Mouse (Mus musculus) adrenal gland, adult 8-10 months (tissue): Measurements from ENCODE around the gene Zfp36l1. TPM values are rescaled to one million over a fixed set of nuclear protein-coding genes. Genes with fewer than 3 reads are reported as not detected.
A peak's percentile ranks its signal among the peaks of the same experiment; 100 is the strongest.

Experiments
- DNase-seq: peaks from one replicate; pipeline ENCODE4 v3.0.0; 2022
- total RNA-seq, 4 experiments: library from RNA; stranded (reverse); gene quantifications; 2 replicates each; pipeline ENCODE4 v1.2.4; 2022

Zfp36l1 gene
- 100 to 1,000 TPM; 257 to 328 (median 289) TPM for total RNA-seq

DNA sequence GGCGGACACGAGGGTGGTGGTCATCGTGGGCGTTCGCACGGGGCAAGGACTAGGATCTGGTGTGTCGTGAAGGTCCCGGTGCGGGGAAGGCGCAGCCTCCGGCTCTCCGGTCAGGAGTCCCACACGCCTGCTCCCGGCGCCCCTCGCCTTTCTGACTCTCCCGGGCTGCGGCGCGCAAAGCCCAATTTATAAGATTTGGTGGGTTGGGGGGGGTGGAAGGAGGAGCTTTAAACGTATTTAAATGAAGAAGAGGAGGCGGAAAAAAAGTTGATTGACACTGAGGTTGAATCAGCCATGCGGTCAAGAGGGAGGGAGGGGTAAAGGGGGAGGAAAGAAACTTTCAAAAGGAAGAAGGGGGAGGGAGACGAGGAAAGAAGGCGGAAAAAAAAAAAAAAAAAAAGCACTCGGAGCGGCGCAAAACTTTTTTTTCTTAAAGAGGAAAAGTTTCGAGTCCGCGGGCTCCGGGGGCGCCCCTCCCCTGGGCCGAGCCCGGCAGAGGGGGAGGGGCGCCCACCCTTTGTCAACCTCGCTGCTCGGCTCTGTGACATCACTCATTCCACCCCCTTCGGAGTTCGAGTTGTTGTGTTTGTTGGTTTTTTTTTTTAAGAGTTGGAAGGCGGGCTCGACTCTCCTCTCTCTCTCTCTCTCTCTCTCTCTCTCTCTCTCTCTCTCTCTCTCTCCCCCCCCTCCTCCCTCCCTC lies at the start of gene Zfp36l1:
Gene Zfp36l1 (minus strand): TSS at position 162 of the 700 bp plus-strand sequence.
- peak; percentile 94 for DNase-seq

DNA sequence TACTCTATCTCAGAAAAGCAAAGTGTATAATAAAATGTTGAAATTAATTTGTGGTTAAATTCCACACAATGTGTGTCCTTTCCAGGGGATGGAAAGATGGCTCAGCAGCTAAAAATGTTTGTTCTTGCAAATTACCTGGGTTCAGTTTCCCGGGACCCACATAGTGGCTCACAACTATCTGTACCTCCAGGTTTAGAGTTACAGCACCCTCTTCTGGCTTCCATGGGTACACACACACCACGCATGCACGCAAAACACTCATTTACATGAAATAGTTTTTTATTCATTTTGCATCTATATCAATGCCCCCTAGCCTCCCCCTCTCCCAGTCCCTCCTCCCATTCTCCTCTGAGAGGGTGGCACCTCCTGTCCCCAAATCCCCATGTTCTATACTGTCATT lies 49.6 kb upstream of the Zfp36l1 start:
- no peak for DNase-seq

DNA sequence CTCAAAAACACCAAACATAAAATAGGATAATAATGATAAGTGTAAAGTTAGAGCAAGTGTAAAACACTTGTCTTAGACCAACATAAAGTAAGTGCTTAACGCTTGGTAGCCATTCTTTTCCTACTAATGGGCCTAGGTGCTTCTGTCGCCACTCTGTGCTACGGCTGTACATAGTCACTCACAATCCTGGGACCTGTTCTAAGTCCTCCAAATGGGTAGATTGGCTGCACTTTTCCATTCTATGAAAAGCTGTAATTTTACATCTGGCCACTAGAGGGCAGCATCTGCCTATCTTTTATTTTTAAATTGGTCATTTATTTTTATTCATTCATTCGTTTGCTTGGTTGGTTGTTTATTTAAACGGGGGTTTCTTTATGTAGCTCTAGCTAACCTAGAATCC lies 44.9 kb upstream of the Zfp36l1 start:
- no peak for DNase-seq

DNA sequence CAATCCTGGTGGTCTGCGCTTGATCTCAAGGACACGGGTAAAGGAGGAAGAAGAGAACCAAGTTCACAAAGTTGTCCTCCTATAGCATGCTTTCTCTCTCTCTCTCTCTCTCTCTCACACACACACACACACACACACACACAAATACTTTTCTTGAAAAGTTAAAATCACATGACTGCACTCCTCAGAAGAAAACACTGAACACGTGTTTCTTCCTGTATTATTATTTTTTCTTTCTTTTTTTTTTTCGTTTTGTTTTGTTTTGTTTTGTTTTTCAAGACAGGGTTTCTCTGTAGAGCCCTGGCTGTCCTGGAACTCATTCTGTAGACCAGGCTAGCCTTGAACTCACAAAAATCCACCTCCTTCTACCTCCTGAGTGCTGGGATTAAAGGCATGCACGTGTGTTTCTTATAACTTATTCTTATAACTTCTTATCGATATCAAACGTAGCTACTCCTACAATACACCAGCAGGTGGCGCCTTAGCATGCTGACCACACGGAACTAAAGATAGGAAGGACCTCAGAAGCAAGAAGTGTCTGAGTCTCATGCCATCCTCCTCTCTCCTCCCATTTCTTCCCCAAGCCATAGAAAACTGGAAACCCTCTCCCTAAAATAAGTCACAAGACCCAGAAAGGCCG lies 41.0 kb upstream of the Zfp36l1 start:
- peak; percentile 33 for DNase-seq

DNA sequence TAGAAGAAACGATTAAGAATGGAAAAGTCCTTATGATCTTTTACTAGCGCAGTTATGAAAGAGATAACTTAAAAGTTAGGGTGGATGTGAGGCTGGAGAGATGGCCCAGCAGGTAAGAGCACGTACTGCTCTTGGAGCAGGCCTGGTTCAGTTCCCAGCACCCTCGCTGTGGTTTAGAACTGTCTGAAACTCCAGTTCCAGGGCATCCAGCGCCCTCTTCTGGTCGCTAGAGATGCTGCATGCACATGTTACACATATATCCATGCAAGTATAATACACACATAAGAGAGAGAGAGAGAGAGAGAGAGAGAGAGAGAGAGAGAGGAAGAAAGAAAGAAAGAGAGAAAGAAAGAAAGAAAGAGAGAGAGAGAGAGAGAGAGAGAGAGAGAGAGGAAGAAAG lies 40.3 kb upstream of the Zfp36l1 start:
- no peak for DNase-seq

DNA sequence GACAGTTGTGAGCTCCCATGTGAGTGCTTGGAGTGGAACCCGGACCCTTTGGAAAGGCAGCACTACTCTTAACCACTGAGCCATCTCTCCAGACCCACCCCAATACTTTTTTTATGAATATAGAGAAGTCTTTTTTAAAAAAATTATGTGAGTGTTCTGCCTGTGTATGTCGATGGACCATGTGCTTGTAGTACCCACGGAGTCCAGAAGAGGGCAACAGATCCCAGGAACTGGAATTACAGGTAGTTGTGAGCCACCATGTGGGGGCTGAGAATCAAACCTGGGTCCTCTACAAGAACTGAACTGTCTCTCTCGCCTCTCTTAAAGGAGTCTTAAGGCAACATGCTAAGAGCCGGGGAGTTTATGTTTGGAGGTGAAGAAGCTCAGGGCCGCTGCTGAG lies 39.0 kb upstream of the Zfp36l1 start:
- no peak for DNase-seq

DNA sequence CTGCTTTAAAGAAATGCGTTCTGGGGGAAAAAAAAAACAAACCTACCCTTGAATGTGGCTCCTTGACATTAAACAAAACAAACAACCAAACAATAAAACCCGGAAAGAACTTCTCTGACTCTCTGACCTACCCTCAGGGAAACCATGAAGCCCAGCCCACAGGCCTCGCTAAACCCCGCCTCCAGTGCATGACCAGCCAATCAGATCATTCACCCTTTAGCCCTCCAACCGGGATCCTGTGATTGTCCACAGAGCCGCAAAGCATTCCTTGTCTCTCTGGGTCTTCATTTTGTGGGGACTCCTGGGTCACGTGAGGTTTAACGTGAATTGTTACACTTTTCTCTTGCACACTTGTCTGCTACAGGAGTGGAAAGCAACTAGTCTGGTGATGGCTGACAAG lies 37.8 kb upstream of the Zfp36l1 start:
- no peak for DNase-seq

DNA sequence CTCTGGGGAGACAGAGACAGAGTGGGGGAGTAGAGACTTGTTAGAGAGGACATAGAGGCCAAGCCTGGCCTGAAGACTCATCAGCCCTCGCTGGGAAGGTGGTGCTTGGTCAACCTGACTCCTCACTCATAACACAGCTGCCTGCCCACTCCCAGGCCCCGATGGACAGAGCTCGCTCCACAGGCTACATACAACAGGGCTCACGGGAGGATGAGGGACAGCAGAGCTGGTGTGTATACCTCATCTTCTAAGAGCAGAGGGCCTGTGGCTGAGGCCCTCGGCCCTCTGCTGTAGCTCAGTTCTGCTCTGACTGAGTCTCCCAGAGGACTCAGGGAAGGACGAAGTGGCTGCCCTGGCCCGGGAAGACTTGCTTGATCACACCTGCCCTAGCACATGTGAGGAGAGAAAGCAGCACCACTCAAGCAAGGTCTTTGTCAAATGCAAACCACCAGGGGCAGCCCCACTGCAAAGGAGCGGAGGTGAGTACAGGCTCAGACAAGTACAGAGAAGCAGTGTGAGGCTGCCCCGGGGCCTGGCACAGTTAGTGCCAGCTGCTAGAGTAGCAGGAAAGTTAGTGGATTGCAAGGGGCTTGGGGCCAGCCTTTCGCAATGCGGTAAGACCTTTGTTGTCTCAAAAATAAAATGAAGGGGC lies 34.9 kb upstream of the Zfp36l1 start:
- DNase-seq: no peak

DNA sequence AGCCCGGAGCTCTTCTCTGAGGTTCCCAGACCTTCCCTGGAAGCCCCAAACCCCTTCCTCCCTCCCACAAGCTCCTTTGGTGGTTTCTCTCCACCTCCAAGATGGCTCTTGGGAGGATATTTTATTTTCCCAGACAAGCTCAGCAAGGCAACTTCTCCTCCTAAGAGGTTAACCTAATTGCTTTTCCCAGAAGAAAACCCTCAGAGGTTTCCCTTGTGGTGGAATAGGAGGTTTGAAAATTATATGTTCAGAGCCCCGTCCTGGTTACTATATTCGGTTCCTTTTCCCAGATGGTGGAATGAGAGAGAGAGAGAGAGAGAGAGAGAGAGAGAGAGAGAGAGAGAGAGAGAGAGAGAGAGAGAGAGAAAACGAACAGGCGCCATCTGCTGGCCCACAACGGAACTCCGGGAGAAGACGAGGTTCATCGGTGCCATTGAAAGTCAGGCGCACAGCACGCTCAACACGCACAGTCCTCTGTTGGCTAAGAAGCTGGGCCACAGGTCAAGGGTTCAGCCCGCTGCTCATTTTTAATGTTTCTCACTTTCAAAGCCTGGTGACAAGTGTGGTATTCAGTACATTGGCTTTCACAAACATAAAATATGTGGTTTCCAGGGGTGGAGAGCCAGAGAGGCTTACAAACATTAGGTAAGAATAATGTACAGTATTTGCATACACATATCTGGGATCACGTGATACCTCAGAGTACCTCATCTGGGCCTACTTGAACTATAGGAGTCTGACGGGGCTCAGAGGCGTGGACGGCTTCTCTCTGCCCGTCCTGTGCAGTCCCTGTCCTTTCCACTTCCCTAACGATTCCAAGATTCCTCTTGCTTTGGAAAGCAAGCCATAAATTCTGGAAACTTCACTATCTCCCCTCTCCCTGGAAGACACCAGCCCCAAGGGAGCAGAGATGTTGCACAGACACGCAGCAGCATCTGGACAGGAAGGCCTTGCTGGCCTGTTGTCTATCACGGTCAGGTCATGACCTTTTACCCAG lies 33.7 kb upstream of the Zfp36l1 start:
- DNase-seq: no peak

DNA sequence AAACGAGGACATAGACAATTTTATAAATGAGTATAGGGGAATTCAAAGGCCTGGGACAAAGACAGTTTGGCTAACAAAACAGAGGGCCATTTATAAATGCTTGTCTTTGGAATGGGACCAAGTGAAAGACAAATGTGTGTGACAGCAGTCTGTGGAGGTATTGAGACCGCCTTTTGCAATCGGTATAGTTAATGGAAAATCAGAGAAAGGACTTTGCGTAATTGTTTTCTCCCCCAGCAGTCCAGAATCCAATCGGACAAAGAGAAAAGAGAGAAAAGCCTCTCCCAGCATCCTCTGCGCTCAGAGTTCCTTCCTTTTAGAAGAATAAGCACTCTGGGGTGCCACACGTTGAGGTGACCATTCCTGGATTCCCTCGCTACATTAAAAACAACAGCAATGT lies 32.6 kb upstream of the Zfp36l1 start:
- DNase-seq: no peak

DNA sequence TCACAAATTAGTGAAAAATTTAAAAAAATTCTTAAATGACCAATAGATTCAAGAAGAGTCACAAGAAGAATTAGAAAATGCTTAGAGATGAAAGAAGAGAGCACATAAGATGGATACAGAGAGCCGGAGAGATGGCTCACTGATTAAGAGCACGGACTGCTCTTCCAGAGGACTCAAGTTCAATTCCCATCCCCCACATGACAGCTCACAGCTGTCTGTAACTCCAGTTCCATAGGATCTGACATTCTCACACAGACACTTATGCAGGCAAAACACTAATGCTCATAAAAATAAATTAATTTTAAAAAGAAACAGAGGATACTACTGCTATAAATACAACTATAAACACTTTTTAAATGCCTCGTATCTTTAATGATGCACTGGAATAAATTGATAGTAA lies 32.0 kb upstream of the Zfp36l1 start:
- no peak for DNase-seq

DNA sequence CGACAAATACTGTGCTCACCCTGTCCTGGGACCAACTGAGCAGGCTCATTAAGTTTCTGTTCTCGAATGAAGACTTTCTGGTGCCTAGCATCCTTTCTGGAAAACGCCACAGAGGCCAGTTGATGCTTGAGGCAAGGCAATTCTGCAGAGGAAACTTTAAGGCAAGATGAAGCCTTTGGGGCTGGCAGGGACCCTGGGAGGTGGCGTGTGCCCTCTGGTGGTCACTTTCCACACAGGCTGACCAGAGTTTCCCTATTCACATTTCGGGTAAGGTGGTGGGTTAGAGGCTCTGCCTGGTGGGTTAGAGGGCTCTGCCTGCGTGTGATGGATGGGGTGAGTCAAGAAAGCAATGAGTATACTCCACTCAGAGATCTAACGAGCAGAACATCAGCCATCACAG lies 28.7 kb upstream of the Zfp36l1 start:
- DNase-seq: no peak

DNA sequence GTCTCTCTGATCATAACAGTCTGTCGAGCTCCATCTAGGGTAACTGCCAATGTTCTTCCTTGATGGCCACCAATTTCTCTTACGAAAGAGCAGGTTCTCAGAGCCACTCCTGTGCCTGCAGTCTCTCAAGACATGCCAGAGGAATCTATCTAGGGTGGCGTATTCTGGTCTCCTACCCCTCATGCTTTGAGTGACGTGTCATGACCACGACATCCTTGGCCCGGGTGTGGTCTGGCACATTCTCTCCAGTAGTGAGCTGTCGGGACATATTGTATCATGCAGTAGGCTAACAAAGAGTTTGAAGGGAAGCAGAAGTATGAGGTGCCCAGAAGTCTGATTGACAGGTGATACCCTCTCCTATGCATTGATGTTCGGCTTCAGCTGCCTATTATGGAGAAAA lies 28.2 kb upstream of the Zfp36l1 start:
- DNase-seq: no peak

DNA sequence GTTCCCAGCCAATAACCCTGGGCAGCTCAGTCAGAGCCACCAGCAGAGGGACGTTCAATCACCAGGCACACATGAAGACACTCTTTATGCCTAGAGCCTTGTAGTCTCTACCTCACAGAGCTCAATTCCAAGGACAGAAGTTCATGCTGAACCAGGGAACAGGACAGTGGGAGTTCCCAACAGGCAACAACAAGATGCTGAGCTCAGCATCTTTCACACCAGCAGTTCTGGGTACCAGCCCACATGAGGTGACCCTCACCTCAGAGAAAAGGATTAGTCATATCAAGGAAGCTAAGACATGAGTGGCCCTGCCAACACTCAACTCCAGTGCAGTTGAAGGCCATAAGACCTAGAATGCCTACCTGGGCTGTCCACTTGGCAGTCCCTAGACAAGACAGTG lies 24.9 kb upstream of the Zfp36l1 start:
- DNase-seq: no peak

DNA sequence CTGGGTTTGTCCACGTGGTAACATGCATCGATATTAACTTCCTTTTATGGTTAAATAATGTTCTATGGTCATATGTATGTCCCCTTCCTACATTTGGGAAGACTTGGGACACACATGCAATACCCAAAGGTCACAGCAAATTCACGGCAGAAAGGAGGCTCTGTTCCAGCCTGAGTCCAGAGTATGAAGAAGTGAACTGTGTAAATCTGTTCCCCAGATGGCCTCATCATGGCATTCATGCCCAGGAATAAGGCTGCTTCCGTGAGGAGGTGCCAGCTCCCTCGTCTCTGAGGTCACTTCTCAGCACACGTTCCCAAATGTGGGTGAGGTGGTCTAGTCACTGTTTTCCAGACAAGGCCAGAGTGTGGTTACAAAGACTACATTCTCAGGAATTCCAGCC lies 24.4 kb upstream of the Zfp36l1 start:
- no peak for DNase-seq

DNA sequence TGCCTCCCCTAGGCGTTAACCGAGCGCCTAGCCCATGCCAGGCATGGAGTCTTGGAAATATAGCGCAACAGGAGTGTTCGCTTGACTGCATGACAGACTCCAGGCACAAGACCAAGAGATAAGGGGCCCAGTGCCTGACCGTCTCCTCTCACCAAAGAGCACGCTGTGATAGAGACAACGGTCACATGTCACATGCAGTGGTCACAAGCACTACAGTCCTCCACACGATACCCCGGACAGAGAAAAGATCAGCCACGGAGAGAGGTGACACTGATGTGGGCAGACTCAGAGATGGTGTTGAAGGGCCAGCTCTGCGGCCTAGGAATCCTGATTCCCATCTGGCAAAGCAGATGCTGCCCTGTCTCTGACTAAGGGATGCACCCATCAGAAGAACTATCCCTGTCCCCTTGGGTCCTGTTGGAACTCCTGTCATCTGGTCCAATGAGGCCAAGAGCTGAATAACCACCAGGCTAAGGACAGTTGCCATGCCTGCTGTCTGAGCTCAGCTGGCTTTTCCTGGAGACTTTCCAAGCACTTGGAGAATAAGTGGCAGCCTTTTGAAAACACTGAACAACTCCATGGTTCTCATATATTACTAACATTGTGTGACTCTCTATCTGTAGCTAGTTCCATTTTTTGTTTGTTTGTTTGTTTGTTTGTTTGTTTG lies 23.6 kb upstream of the Zfp36l1 start:
- DNase-seq: no peak

DNA sequence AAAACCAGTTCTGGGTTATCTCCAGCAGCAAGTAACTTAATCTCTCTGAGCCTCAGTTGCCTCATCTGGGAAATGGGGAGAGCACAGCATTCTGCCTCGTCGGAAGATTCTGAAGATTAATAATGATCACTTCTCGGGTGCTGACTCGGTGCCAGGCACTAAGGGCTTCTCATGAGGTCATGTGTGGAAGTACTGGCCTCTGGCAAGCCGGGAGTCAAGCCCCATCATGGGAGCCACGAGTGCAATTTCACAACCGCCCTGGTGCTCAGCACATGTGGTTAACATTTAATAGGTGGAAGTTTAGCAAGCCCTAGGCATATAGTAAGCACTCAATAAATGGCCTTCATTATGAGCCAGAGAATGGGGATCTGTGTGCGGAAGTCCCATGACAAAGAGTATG lies 22.4 kb upstream of the Zfp36l1 start:
- no peak for DNase-seq

DNA sequence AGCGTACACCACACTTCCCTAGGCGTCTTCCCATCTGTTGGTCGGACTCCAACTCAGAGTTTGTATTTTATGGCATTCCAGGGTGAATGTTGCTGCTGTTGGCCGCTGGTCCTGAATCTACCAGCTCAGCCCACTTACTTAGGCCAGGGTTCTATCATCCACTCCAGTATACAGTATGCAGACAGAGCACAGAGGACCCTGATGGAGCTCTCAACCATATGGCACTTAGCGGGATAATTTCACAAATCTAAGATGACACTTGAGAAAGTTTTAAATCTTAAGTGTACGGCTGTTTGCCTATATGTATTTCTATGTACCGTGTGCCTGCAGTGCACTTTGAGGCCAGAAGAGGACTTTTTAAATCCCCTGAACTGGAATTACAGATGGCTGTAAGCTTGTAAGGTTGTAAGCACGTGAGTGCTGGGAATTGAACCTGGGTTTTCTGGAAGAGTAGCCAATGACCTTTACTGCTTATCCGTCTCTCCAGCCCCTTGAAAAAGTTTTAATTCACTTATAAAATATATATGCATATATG lies 20.3 kb upstream of the Zfp36l1 start:
- no peak for DNase-seq

DNA sequence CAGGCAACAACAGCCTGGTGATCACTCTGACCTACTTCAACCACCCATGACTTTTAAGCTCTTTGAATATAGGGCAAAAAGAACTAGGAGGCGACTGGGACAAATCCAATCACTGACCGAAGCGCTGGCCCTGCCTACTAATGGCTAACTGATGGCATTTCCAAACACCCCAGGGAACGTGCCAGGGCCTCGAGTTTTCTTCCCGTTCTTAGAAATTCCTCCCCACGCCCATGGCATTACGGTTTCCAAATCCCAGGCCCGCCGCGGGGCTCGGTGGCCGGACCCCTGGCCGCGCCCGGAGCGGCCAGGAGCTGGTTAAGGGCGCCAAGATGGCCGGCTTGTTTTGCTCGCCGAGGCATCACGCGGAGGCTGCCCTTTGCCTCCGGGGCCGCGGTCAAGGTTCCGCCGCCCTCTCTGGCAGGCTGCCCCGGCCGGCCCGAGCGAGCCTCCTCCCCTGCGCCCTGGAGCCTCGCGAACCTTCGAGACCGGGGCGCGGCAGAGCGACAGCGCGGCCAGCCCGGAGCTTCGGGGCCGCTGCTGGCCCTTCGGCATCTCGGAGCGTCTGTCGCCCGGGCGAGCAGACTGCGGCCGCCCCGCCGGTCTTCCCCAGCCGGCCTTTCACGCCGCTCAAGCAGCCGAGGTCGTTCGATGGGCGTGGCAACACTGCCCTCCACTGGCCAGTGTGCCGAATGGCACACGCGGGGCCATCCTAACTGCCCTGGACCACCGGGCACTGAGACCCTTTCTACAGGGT lies 19.6 kb upstream of the Zfp36l1 start:
- DNase-seq: peak; percentile 84

DNA sequence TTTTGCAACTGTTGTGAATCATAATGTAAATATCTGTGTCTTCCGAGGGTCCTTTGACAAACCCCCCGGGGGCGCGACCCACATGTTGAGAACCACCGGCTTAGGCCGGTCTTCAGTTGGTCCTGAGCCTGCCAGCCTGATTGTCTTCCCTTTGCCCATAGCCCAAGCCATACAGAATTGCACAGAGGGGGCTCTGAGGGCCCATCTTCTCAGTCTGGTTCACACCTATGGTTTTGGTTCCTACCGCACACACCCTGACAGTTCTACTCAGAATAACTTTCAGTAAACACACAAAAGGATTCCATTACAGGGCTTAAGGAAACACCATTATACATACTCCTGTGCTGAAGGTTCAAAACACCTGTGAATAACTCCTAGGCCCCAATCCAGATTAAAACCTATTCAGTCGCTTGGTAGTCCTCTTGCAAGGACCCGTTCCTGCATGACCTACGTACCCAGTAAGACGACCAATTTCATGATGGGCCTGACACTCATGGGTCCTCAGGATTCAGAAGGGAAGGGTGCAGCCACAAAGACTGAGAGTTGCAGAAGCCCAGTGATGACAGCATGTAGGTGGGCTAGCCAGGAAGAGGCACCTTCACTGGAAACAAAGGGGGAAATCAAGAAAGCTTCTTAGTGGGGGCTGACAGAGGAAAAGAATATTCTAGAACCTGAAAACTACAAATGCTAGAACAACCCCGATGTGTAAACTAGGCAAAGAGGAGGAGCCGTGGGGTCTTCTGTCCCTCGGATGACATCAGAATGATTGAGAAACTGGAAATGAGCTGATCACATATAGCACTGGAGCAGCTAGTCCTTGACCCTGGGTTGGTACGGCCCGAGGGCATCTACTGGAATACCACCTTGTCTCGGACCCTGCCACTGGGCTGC lies 18.8 kb upstream of the Zfp36l1 start:
- no peak for DNase-seq
